Mouse (Mus musculus) G1E (cell line): ENCODE data around the gene Pdzd3.

Experiments used
- CTCF ChIP-seq: IDR thresholded peaks from 2 replicates; pipeline ENCODE4 v1.5.1; 2012; ENCODE audit warnings: low read depth, low read length, inconsistent platforms, mixed read lengths
- GATA1 ChIP-seq: IDR thresholded peaks from 2 replicates; pipeline ENCODE4 v1.6.1; 2012; ENCODE audit warnings: borderline replicate concordance, low read length, inconsistent platforms, mixed read lengths
- GATA2 ChIP-seq: IDR thresholded peaks from 2 replicates; pipeline ENCODE4 v1.6.1; 2012; ENCODE audit warnings: low read depth, low read length, inconsistent platforms, borderline replicate concordance
- POLR2AphosphoS5 ChIP-seq: IDR thresholded peaks from 2 replicates; pipeline ENCODE4 v1.6.1; 2012; ENCODE audit warnings: low read depth, low read length, inconsistent platforms; ENCODE audit not compliant: insufficient replicate concordance
- TAL1 ChIP-seq: conservative IDR thresholded peaks from 2 replicates; pipeline ENCODE4 v1.6.1; 2012; ENCODE audit warnings: low read depth, low read length, inconsistent platforms, mixed read lengths

DNA sequence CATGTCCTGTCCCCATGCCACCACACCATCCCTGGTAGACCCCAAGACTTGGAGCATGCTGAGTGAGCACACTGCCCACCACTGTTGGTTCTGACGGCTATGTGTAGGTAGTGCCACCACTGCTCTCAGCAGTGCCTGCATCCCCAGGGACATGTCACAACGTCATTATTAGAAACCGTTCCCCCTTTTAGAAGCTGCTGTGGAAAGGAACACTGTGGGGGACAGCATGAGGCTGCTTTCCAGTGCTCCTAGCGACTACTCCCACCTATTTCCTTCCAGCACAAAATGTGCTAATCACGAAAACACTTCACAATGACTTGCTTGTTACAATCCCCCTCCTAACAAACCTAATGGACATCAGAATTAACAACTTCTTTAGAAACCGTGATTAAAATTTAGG lies 25.3 kb downstream of the Pdzd3 start:
- TF ChIP-seq CTCF = no peak
- no peak for TF ChIP-seq TAL1
- TF ChIP-seq GATA1 = no peak
- TF ChIP-seq GATA2 = no peak
- TF ChIP-seq POLR2AphosphoS5 = no peak
